8 mouse cellular contexts compared by ENCODE assay signal in genomic region chr14:26639251-26639650, GRCm38 (mm10). TPM values are rescaled to one million over a fixed set of nuclear protein-coding genes. Genes with fewer than 3 reads are reported as not detected.
DNase-seq lines count a peak whose midpoint lies in the region; ATAC-seq and TF ChIP-seq lines count a peak whose summit lies in the region.

No protein-coding gene starts in this region.

- no peaks in the 10 kb centered on the region for H3K27me3 ChIP-seq in C2C12 (ENCODE audit: control insufficient read depth, insufficient read depth, insufficient read length)
- no peaks in the 10 kb centered on the region for H3K27me3 ChIP-seq in neural tube, embryonic 13.5 days

- no peak for ATAC-seq in cerebellum, adult (ENCODE audit: insufficient number of reproducible peaks, low FRiP score, low TSS enrichment)
- no peak for ATAC-seq in neural tube, embryonic 13.5 days (ENCODE audit: low read depth)

- H3K79me3 ChIP-seq in C2C12 (ENCODE audit: low read depth), result peaks cover 60% of the 10 kb centered on the region

- H3K4me3 ChIP-seq in C2C12 (ENCODE audit: insufficient read depth, poor library complexity, severe bottlenecking), result peak overlapping the region; percentile 97
- peak overlapping the region; percentile 85 for H3K4me3 ChIP-seq in embryonic fibroblast, embryonic 13.5 days (ENCODE audit: insufficient read depth, low read length)
- peak overlapping the region; percentile 87 for H3K4me3 ChIP-seq in neural tube, embryonic 13.5 days

- peaks cover 3% of the 10 kb centered on the region; the same call in 1 of the 2 replicates for H3K4me1 ChIP-seq in embryonic fibroblast, embryonic 13.5 days (ENCODE audit: control insufficient read depth, insufficient read depth, low read length)
- H3K4me1 ChIP-seq in neural tube, embryonic 13.5 days (replicated peaks), result peaks cover 42% of the 10 kb centered on the region

- H3K79me2 ChIP-seq in C2C12 (ENCODE audit: control insufficient read depth, insufficient read depth), result peaks cover 63% of the 10 kb centered on the region

- H3ac ChIP-seq in C2C12 (ENCODE audit: control insufficient read depth, insufficient read length, low read depth), result peak overlapping the region; percentile 44

- no peak for TF ChIP-seq CTCF in C2C12 (IDR thresholded peaks at IDR 0.05; ENCODE audit: control insufficient read depth, insufficient read depth, insufficient read length)
- TF ChIP-seq CTCF in embryonic fibroblast, embryonic 13.5 days (IDR thresholded peaks at IDR 0.05; ENCODE audit: borderline replicate concordance, insufficient read depth, low read length), result no peak

- no peak for TF ChIP-seq POLR2A in embryonic fibroblast, embryonic 13.5 days (IDR thresholded peaks at IDR 0.05; ENCODE audit: low read depth, low read length)

- peak; percentile 27 for DNase-seq in cerebellum, adult 9-11 months
- DNase-seq in kidney, postnatal 4 days, result peak; percentile 3 to 23
- DNase-seq in gastrocnemius, postnatal 25 days, result no peak
- DNase-seq in layer of hippocampus, adult 11-12 months (ENCODE audit: low spot score), result no peak

- H3K27ac ChIP-seq in embryonic fibroblast, embryonic 13.5 days (ENCODE audit: insufficient read depth, low read length), result peak overlapping the region; percentile 95; the same call in 1 of the 2 replicates
- H3K27ac ChIP-seq in neural tube, embryonic 13.5 days (replicated peaks), result peak overlapping the region; percentile 98

- no peaks in the 10 kb centered on the region for H3K9me3 ChIP-seq in neural tube, embryonic 13.5 days

- peaks cover 7% of the 10 kb centered on the region for H3K36me3 ChIP-seq in C2C12 (ENCODE audit: control insufficient read depth, insufficient read depth)
- H3K36me3 ChIP-seq in neural tube, embryonic 13.5 days, result no peaks in the 10 kb centered on the region

- 2% methylated on average over 11 of the region's 11 CpGs for WGBS in neural tube, embryonic 13.5 days

- peak overlapping the region; percentile 88 for H3K4me2 ChIP-seq in neural tube, embryonic 13.5 days

- peak overlapping the region; percentile 98 for H3K9ac ChIP-seq in neural tube, embryonic 13.5 days

TF ChIP-seq in C2C12, 6 proteins besides CTCF, POLR2A, EP300 and RAD21:
- TF ChIP-seq MYOD1 (IDR thresholded peaks at IDR 0.05; ENCODE audit: control insufficient read depth, insufficient read length, low read depth), result no peak

RNA-seq across cellular contexts. Expression of gene Arf4, which starts 1.4 kb away (rescaled TPM):
- 155 TPM for polyA plus RNA-seq in C2C12 (2012; fragmentation: generic; extraction: Trizol)
- 569 and 573 TPM in 2 replicates for polyA plus RNA-seq in embryonic fibroblast, embryonic 13.5 days (2011; ENCODE audit: insufficient read length, low read depth, missing spikeins)
- polyA plus RNA-seq in neural tube, embryonic 13.5 days (2015; fragmentation: Nextera tagmentation; extraction: Ambion mirVana), result 647 and 651 TPM in 2 replicates
- 10 to 100 TPM; 35.0 to 39.6 TPM for total RNA-seq in gastrocnemius, postnatal 25 days (2021)

RNA-seq across cellular contexts. Expression of gene Pde12, which starts 30.4 kb away (rescaled TPM):
- 4.7 TPM for polyA plus RNA-seq in C2C12 (2012; fragmentation: generic; extraction: Trizol)
- polyA plus RNA-seq in embryonic fibroblast, embryonic 13.5 days (2011; ENCODE audit: insufficient read length, low read depth, missing spikeins), result 7.2 and 7.3 TPM in 2 replicates
- 11.5 and 12.2 TPM in 2 replicates for polyA plus RNA-seq in neural tube, embryonic 13.5 days (2015; fragmentation: Nextera tagmentation; extraction: Ambion mirVana)
- total RNA-seq in gastrocnemius, postnatal 25 days (2021), result 1 to 10 TPM; 2.9 to 3.1 TPM

RNA-seq across cellular contexts. Expression of gene Dnah12, which starts 53.8 kb away (rescaled TPM):
- polyA plus RNA-seq in C2C12 (2012; fragmentation: generic; extraction: Trizol), result under 0.01 TPM
- not detected in 2 replicates for polyA plus RNA-seq in embryonic fibroblast, embryonic 13.5 days (2011; ENCODE audit: insufficient read length, low read depth, missing spikeins)
- 0.01 TPM in 1 of 2 replicates, not detected in the other for polyA plus RNA-seq in neural tube, embryonic 13.5 days (2015; fragmentation: Nextera tagmentation; extraction: Ambion mirVana)
- not detected for total RNA-seq in gastrocnemius, postnatal 25 days (2021)

Comparison
In these comparisons a context has a peak if more than half of its experiments do, and no peak if none do; other contexts are left out.
1. DNase-seq: peak in cerebellum, adult 9-11 months (single experiment) and kidney, postnatal 4 days (2 of 2); none in gastrocnemius, postnatal 25 days (single experiment) and layer of hippocampus, adult 11-12 months (single experiment).
2. Peak in every context shown above with its lines, with median percentiles within 50 percentile points of each other: H3K4me3 ChIP-seq.